Mouse (Mus musculus) spleen, postnatal 4 days (tissue): Measurements from ENCODE around the gene Paxbp1.

Experiments used
- DNase-seq, 2 experiments: peaks; one replicate each; pipeline ENCODE4 v3.0.0; 2022; ENCODE audit warnings: low spot score in 2 of 2

Paxbp1 gene

GRCm38 (mm10) chr16:90997822-90998221 lies 46.5 kb downstream of the Paxbp1 start:
- DNase-seq: no peak

GRCm38 (mm10) chr16:90996327-90997243 lies 47.8 kb downstream of the Paxbp1 start:
- DNase-seq: no peak

GRCm38 (mm10) chr16:90995498-90995897 lies 48.8 kb downstream of the Paxbp1 start:
- no peak for DNase-seq

GRCm38 (mm10) chr16:90995023-90995422 lies 49.3 kb downstream of the Paxbp1 start:
- DNase-seq: no peak

- no peak for DNase-seq
Measured at GRCm38 (mm10) chr16:90989162-90989561, 55.2 kb downstream of the Paxbp1 start.

GRCm38 (mm10) chr16:90988665-90989064 lies 55.7 kb downstream of the Paxbp1 start:
- peak in 1 of 2 experiments; percentile 11 for DNase-seq

- DNase-seq: peak in 1 of 2 experiments; percentile 11
Measured at GRCm38 (mm10) chr16:90988039-90988438, 56.3 kb downstream of the Paxbp1 start.

GRCm38 (mm10) chr16:90971004-90971403 lies 73.3 kb downstream of the Paxbp1 start:
- no peak for DNase-seq

GRCm38 (mm10) chr16:90966241-90966640 lies 78.1 kb downstream of the Paxbp1 start:
- peak; percentile 10 to 55 for DNase-seq

- peak; percentile 48 to 62 for DNase-seq
Measured at GRCm38 (mm10) chr16:90964302-90964701, 80.0 kb downstream of the Paxbp1 start.
